Mouse (Mus musculus) ES-E14 (cell line): ENCODE data around the gene Bmf.

Experiments used
- CHD2 ChIP-seq: IDR thresholded peaks from 2 replicates; pipeline ENCODE4 v1.6.1; 2014; ENCODE audit warnings: mild to moderate bottlenecking, low read depth, low read length, inconsistent platforms
- HCFC1 ChIP-seq: IDR thresholded peaks from 2 replicates; pipeline ENCODE4 v1.6.1; 2012; ENCODE audit warnings: low read length, inconsistent platforms, borderline replicate concordance; ENCODE audit not compliant: insufficient read depth
- MAFK ChIP-seq: IDR thresholded peaks from 2 replicates; pipeline ENCODE4 v1.6.1; 2014; ENCODE audit warnings: mild to moderate bottlenecking, low read depth, low read length, inconsistent platforms; ENCODE audit not compliant: insufficient read depth
- ZC3H11A ChIP-seq: IDR thresholded peaks from 2 replicates; pipeline ENCODE4 v1.6.1; 2012; ENCODE audit warnings: low read depth, mild to moderate bottlenecking, inconsistent platforms, low read length, borderline replicate concordance
- ZNF384 ChIP-seq: IDR thresholded peaks from 2 replicates; pipeline ENCODE4 v1.6.1; 2012; ENCODE audit warnings: low read depth, low read length, inconsistent platforms

DNA sequence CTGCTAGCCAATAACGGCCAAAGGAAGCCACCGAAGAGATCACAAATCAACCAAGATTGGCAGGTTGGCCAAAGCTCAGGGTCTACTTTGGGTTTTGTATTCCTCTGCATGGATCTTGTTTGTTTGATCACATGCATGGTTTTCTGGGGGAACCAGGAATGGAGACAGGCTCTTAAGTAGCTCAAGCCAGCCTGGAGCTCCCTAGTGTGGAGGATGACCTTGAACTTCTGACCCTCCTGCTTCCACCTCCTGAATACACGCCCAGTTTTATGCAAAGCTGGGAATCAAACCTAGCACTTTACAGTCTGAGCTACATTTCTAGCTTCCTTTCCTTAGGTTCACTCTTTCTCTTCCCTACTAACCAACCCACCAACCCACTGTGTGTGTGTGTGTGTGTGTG, 64.1 kb downstream of the Bmf start:
- TF ChIP-seq CHD2 (no peak), HCFC1 (no peak), ZNF384 (no peak), ZC3H11A (no peak), MAFK (no peak)
